Mouse (Mus musculus) left cerebral cortex, postnatal 14 days (tissue): Measurements from ENCODE around the gene Caskin2. TPM values are rescaled to one million over a fixed set of nuclear protein-coding genes. Genes with fewer than 3 reads are reported as not detected.

ENCODE experiments used
- DNase-seq, 2 experiments: peaks; one replicate each; pipeline ENCODE4 v3.0.0; 2021 to 2022; ENCODE audit warnings: low spot score in 2 of 2, mixed read lengths in 1 of 2
- intact Hi-C: fragments of 180-260 bp; cut with DNase I; formaldehyde crosslinking; loops from one replicate; pipeline ENCODE4 v1.15.1; 2025
- total RNA-seq, 2 experiments: library from RNA; stranded (reverse); gene quantifications; 2 replicates each; pipeline ENCODE4 v1.2.3; 2021

Caskin2 gene
- total RNA-seq, 2 experiments from 2014 or later, result 18.7 to 21.3 TPM

GRCm38 (mm10) chr11:115833021-115833513 lies 19.6 kb upstream of the Caskin2 start:
- intact Hi-C loops, result no loop called here
- DNase-seq, result no peak

GRCm38 (mm10) chr11:115832523-115832922 lies 19.1 kb upstream of the Caskin2 start:
- intact Hi-C loops, result no loop called here
- no peak for DNase-seq

- intact Hi-C loops, result no loop called here
- DNase-seq, result no peak
These were observed 18.6 kb upstream of the Caskin2 start for GRCm38 (mm10) chr11:115832064-115832463.

GRCm38 (mm10) chr11:115831518-115831917 lies 18.1 kb upstream of the Caskin2 start:
- no peak for DNase-seq
- intact Hi-C loops, result no loop called here

- no peak for DNase-seq
- intact Hi-C loops, result no loop called here
These were observed 17.3 kb upstream of the Caskin2 start for GRCm38 (mm10) chr11:115830550-115831325.

- intact Hi-C loops, result no loop called here
- DNase-seq, result no peak
These were observed 15.6 kb upstream of the Caskin2 start for GRCm38 (mm10) chr11:115829036-115829435.

GRCm38 (mm10) chr11:115827624-115828023 lies 14.2 kb upstream of the Caskin2 start:
- intact Hi-C loops, result no loop called here
- DNase-seq, result no peak

GRCm38 (mm10) chr11:115826487-115826886 lies 13.0 kb upstream of the Caskin2 start:
- intact Hi-C loops, result no loop called here
- DNase-seq, result no peak

- DNase-seq, result no peak
- intact Hi-C loops, result no loop called here
These were observed 11.4 kb upstream of the Caskin2 start for GRCm38 (mm10) chr11:115824813-115825212.

- DNase-seq, result peak in 1 of 2 experiments; percentile 63
- intact Hi-C loops, result no loop called here
These were observed 10.6 kb upstream of the Caskin2 start, which contains the start of gene Llgl2 for GRCm38 (mm10) chr11:115823774-115824740. Gene Llgl2 (plus strand): TSS chr11:115824049.

- no peak for DNase-seq
- intact Hi-C loops, result no loop called here
These were observed 7.6 kb upstream of the Caskin2 start for GRCm38 (mm10) chr11:115821001-115821400.

GRCm38 (mm10) chr11:115819915-115820623 lies 6.6 kb upstream of the Caskin2 start:
- no peak for DNase-seq
- intact Hi-C loops, result no loop called here

- DNase-seq, result no peak
- intact Hi-C loops, result no loop called here
These were observed 3.9 kb upstream of the Caskin2 start for GRCm38 (mm10) chr11:115817331-115817730.

GRCm38 (mm10) chr11:115814605-115815450 lies 1.4 kb upstream of the Caskin2 start, which contains the start of gene Tsen54:
Gene Tsen54 (plus strand): TSS chr11:115814724.
- DNase-seq, result peak; percentile 66 to 87
- intact Hi-C loops, result loop anchor here (1.0 to 5.0 kb wide), 3 partner anchors 38 to 183 kb away; no protein-coding TSS in a partner anchor

GRCm38 (mm10) chr11:115812533-115813420 lies 662 bp downstream of the Caskin2 start:
- intact Hi-C loops, result loop anchor here (2.0 to 5.0 kb wide), 3 partner anchors 35 to 180 kb away; no protein-coding TSS in a partner anchor
- no peak for DNase-seq

- DNase-seq, result no peak
- intact Hi-C loops, result loop anchor here (2.0 to 5.0 kb wide), 3 partner anchors 35 to 180 kb away; no protein-coding TSS in a partner anchor
These were observed 1.3 kb downstream of the Caskin2 start for GRCm38 (mm10) chr11:115812095-115812494.
